Mouse (Mus musculus) lung, postnatal 0 days (tissue): ENCODE data around the gene Clstn2.

ENCODE experiments used
- CTCF ChIP-seq: IDR thresholded peaks from 2 replicates; pipeline ENCODE4 v1.5.1; 2016; ENCODE audit warnings: antibody characterized with exemption, mild to moderate bottlenecking
- EP300 ChIP-seq: IDR thresholded peaks from 2 replicates; pipeline ENCODE4 v1.6.1; 2016; ENCODE audit warnings: antibody characterized with exemption, mild to moderate bottlenecking, control low read depth

GRCm38 (mm10) chr9:97635351-97635750 lies 397.6 kb downstream of the Clstn2 start:
- TF ChIP-seq CTCF = no peak
- TF ChIP-seq EP300 = no peak
